Mouse (Mus musculus): Measurements from ENCODE around the gene Sec16b. TPM values are rescaled to one million over a fixed set of nuclear protein-coding genes. Genes with fewer than 3 reads are reported as not detected.

The Sec16b gene
- polyA plus RNA-seq, 1 experiment from 2014 or later = 1.8 TPM

DNA sequence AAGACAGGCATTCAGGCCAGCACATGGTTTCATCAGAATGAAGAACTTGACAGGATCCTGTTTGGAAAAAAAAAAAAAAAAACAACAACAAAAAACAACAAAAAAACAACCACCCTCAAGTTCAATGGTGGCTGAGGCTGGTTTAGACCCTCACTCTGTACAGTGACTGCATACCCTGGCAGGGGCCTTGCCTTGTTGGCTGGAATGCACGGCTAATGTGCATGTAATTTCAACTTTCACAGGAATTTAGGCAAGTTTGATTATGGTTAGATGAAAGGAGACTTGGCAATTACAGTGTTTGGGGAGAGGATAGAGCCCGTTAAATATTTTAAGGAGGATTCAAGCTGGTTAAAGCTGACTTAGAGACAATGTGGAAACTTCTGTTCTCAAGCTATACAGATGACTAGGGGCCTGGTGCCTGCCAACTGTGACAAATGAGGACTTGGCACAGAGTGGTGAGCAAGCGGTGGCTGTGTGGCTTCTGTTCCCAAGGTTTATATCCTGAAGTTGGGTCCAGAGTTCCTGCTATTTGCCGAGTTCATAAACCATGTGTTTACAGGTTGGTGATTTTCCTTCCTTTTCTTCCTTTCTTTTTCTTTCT is 567 bp downstream of the Sec16b start:
- Histone ChIP-seq H3K9me3 (replicated peaks; ENCODE audit: low read length) (no peaks in the 10 kb centered on the region), H3K27ac (no peak overlapping the region), H3K9ac (ENCODE audit: low read depth, low read length) (no peak overlapping the region), H3K4me2 (ENCODE audit: low read length) (no peak overlapping the region), H3K4me3 (replicated peaks; ENCODE audit: low read depth, low read length) (no peak overlapping the region), H3K36me3 (ENCODE audit: insufficient read depth, low read length) (no peaks in the 10 kb centered on the region), H3K4me1 (replicated peaks; ENCODE audit: insufficient read depth, low read length) (no peaks in the 10 kb centered on the region), H3K27me3 (ENCODE audit: insufficient read depth, low read length) (no peaks in the 10 kb centered on the region)
- whole genome bisulfite sequencing = 43% methylated on average over 4 of the region's 4 CpGs
- no peak for TF ChIP-seq CTCF (IDR thresholded peaks at IDR 0.05; ENCODE audit: low read depth)
- peak; percentile 4 for DNase-seq (ENCODE audit: low spot score)
- no peak for ATAC-seq (replicated peaks; ENCODE audit: low FRiP score, low read depth)

DNA sequence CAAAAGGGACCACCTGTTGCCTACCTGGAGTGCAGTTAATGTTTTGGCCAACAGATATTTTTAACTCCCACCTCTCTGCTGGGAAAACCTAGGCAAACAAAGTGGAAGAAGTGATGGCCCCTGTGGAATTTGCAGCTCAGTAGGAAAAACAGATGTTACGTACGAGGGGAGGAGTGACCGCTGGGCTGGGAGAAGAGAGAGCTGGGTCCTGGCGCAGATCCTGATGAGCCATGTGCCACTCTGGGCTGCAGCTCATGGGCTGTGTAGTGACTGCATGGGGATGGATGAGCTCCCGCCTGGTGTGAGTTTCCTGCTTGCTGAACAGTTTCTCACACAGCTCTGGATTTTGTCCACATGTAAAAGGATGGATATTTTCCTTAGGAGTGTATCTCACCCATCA is 1.3 kb downstream of the Sec16b start:
- H3K4me3 ChIP-seq (replicated peaks; ENCODE audit: low read depth, low read length) = no peak overlapping the region
- no peak for ATAC-seq (replicated peaks; ENCODE audit: low FRiP score, low read depth)

GRCm38 (mm10) chr1:157512690-157513448 is 6.3 kb downstream of the Sec16b start:
- no peak for DNase-seq (ENCODE audit: low spot score)
- Histone ChIP-seq H3K4me1 (replicated peaks; ENCODE audit: insufficient read depth, low read length) (no peaks in the 10 kb centered on the region), H3K27ac (no peak overlapping the region), H3K4me2 (ENCODE audit: low read length) (no peak overlapping the region), H3K9me3 (replicated peaks; ENCODE audit: low read length) (no peaks in the 10 kb centered on the region), H3K9ac (ENCODE audit: low read depth, low read length) (no peak overlapping the region), H3K27me3 (ENCODE audit: insufficient read depth, low read length) (no peaks in the 10 kb centered on the region), H3K36me3 (ENCODE audit: insufficient read depth, low read length) (no peaks in the 10 kb centered on the region), H3K4me3 (replicated peaks; ENCODE audit: low read depth, low read length) (no peak overlapping the region)
- 77% methylated on average over 11 of the region's 11 CpGs for WGBS
- no peak for TF ChIP-seq CTCF (IDR thresholded peaks at IDR 0.05; ENCODE audit: low read depth)
- ATAC-seq (replicated peaks; ENCODE audit: low FRiP score, low read depth) = no peak

More for the DNA sequence above, 1.3 kb downstream of the Sec16b start:
- WGBS = 45% methylated on average over 5 of the region's 5 CpGs
- no peak overlapping the region for H3K27ac ChIP-seq
- no peaks in the 10 kb centered on the region for H3K9me3 ChIP-seq (replicated peaks; ENCODE audit: low read length)
- no peak for TF ChIP-seq CTCF (IDR thresholded peaks at IDR 0.05; ENCODE audit: low read depth)
- DNase-seq (ENCODE audit: low spot score) = peak; percentile 43
- no peaks in the 10 kb centered on the region for H3K27me3 ChIP-seq (ENCODE audit: insufficient read depth, low read length)
- H3K9ac ChIP-seq (ENCODE audit: low read depth, low read length) = no peak overlapping the region
- H3K36me3 ChIP-seq (ENCODE audit: insufficient read depth, low read length) = no peaks in the 10 kb centered on the region
- H3K4me1 ChIP-seq (replicated peaks; ENCODE audit: insufficient read depth, low read length) = no peaks in the 10 kb centered on the region
- H3K4me2 ChIP-seq (ENCODE audit: low read length) = no peak overlapping the region

DNA sequence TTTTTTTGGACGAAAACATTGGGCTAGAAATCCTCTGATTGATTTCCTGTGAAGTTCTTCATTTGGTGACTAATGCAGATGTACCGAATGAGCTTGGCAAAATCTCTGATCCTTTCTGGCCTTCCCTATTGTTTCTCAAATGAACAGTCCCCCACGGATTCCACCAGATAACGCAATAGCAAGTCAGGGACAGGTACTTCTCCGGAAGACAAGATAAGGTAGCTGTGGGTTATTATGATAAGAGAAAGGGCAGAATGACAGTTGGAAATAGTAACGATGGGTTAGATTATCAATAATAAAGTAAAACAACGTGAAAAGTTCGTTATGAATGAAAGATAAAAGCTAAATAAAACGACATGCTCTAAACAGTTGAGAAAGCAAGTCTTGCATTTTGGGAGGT is 7.0 kb downstream of the Sec16b start:
- WGBS = 87% methylated on average over 9 of the region's 9 CpGs
- no peaks in the 10 kb centered on the region for H3K9me3 ChIP-seq (replicated peaks; ENCODE audit: low read length)
- no peak overlapping the region for H3K4me3 ChIP-seq (replicated peaks; ENCODE audit: low read depth, low read length)
- no peak overlapping the region for H3K27ac ChIP-seq
- DNase-seq (ENCODE audit: low spot score) (no peak), ATAC-seq (replicated peaks; ENCODE audit: low FRiP score, low read depth) (no peak)
- H3K4me1 ChIP-seq (replicated peaks; ENCODE audit: insufficient read depth, low read length) = no peaks in the 10 kb centered on the region
- no peaks in the 10 kb centered on the region for H3K27me3 ChIP-seq (ENCODE audit: insufficient read depth, low read length)
- TF ChIP-seq CTCF (IDR thresholded peaks at IDR 0.05; ENCODE audit: low read depth) = no peak
- no peak overlapping the region for H3K4me2 ChIP-seq (ENCODE audit: low read length)
- H3K36me3 ChIP-seq (ENCODE audit: insufficient read depth, low read length) = no peaks in the 10 kb centered on the region
- no peak overlapping the region for H3K9ac ChIP-seq (ENCODE audit: low read depth, low read length)

GRCm38 (mm10) chr1:157514298-157514697 is 7.8 kb downstream of the Sec16b start:
- WGBS = 69% methylated on average over 4 of the region's 4 CpGs

GRCm38 (mm10) chr1:157516838-157517808 is 10.6 kb downstream of the Sec16b start:
- no peak overlapping the region for H3K27ac ChIP-seq
- TF ChIP-seq CTCF (IDR thresholded peaks at IDR 0.05; ENCODE audit: low read depth) = no peak
- 83% methylated on average over 8 of the region's 8 CpGs for WGBS
- H3K9me3 ChIP-seq (replicated peaks; ENCODE audit: low read length) = no peaks in the 10 kb centered on the region
- DNase-seq (ENCODE audit: low spot score) (no peak), ATAC-seq (replicated peaks; ENCODE audit: low FRiP score, low read depth) (no peak)
- no peak overlapping the region for H3K4me2 ChIP-seq (ENCODE audit: low read length)
- H3K4me1 ChIP-seq (replicated peaks; ENCODE audit: insufficient read depth, low read length) = no peaks in the 10 kb centered on the region
- no peaks in the 10 kb centered on the region for H3K36me3 ChIP-seq (ENCODE audit: insufficient read depth, low read length)
- no peak overlapping the region for H3K9ac ChIP-seq (ENCODE audit: low read depth, low read length)
- no peaks in the 10 kb centered on the region for H3K27me3 ChIP-seq (ENCODE audit: insufficient read depth, low read length)
- no peak overlapping the region for H3K4me3 ChIP-seq (replicated peaks; ENCODE audit: low read depth, low read length)

More at GRCm38 (mm10) chr1:157514298-157514697, 7.8 kb downstream of the Sec16b start:
- TF ChIP-seq CTCF (IDR thresholded peaks at IDR 0.05; ENCODE audit: low read depth) = no peak
- ATAC-seq (replicated peaks; ENCODE audit: low FRiP score, low read depth) = no peak
- no peaks in the 10 kb centered on the region for H3K9me3 ChIP-seq (replicated peaks; ENCODE audit: low read length)
- H3K36me3 ChIP-seq (ENCODE audit: insufficient read depth, low read length) = no peaks in the 10 kb centered on the region
- no peak overlapping the region for H3K9ac ChIP-seq (ENCODE audit: low read depth, low read length)
- no peak for DNase-seq (ENCODE audit: low spot score)
- H3K4me3 ChIP-seq (replicated peaks; ENCODE audit: low read depth, low read length) = no peak overlapping the region
- no peaks in the 10 kb centered on the region for H3K4me1 ChIP-seq (replicated peaks; ENCODE audit: insufficient read depth, low read length)
- no peak overlapping the region for H3K4me2 ChIP-seq (ENCODE audit: low read length)
- H3K27me3 ChIP-seq (ENCODE audit: insufficient read depth, low read length) = no peaks in the 10 kb centered on the region
- H3K27ac ChIP-seq = no peak overlapping the region

Data from kidney, postnatal 0 days (tissue).